Mouse (Mus musculus) thymus, postnatal 0 days (tissue): ENCODE measurements around the gene Prr23a1. TPM values are rescaled to one million over a fixed set of nuclear protein-coding genes. Genes with fewer than 3 reads are reported as not detected.
"Not testable (repeated sequence)": the region's sequence is repeated elsewhere in the genome, so short reads cannot be mapped to it uniquely, and the experiment has no call there.

ENCODE experiments used
- DNase-seq: peaks from one replicate; pipeline ENCODE4 v3.0.0-alpha.2; 2015; ENCODE audit warnings: low spot score
- polyA plus RNA-seq: library from polyadenylated mRNA; unstranded; fragments of >200 nt; fragmentation: Nextera tagmentation; extraction: Ambion mirVana; gene quantifications from 2 replicates; pipeline ENCODE4 v1.2.1, GENCODE M21; 2015

Gene Prr23a1
- polyA plus RNA-seq, result not detected in 2 replicates

DNA sequence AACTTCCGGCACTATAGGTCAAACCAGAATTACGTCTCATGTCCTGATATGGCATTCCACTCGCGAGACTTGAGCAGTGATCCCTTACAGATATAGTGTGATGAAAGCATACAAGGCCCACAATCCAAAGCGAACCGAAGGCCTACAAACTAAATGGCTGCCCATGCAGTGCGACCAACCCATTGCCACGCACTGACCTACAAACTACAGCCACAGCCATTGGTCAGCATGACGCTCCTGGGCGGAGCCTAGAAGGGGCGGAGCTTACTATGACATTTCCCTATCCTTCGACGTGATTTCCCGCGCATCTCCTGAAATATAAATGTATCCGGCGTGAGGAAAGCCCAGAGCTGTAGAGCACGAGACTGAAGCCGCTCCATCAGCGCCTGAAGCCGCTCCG is at the start of gene Prr23a1:
Gene Prr23a1 (plus strand): TSS at position 387 of the 400 bp plus-strand sequence.
- DNase-seq, result no peak

DNA sequence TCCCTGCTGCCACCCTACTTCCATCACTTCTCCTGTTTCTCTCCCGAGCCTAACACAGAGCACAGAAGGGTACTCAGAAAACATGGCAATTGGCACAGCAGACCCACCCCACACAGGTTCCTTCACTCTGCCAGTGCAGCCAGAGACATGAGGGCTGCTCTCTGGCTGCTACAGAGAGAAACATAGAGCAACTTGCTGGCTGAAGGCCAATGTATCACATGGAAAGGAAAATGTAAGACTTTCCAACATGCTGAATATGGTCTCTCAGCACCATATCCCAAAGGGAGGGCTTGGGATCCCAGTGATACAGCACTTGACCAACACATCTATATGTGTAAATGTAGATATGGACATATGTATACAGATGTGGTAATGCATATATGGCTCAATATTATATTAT is 43.3 kb upstream of the Prr23a1 start:
- no peak for DNase-seq

GRCm38 (mm10) chr9:98803971-98804370 is 38.3 kb upstream of the Prr23a1 start:
- DNase-seq, result no peak

DNA sequence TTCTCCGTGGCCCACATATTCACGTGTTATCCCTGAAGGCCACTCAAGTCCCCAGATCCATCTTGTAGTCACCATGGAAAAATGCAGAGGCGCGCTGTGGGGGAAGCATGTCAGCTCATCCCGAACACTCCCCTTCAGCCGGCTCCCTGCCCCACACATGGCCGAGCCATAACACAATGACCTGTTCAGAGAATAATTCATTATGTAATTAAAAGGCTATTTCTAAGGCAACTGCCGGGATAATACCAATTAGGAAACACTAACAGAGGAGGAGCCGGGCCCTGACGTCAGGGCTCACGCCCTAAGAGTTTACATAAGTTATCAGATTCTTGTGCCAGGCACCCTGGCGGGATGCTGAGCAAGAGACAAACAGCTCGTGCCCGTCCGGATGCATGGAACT is 36.8 kb upstream of the Prr23a1 start:
- DNase-seq, result no peak

GRCm38 (mm10) chr9:98805934-98806333 is 36.4 kb upstream of the Prr23a1 start:
- no peak for DNase-seq

DNA sequence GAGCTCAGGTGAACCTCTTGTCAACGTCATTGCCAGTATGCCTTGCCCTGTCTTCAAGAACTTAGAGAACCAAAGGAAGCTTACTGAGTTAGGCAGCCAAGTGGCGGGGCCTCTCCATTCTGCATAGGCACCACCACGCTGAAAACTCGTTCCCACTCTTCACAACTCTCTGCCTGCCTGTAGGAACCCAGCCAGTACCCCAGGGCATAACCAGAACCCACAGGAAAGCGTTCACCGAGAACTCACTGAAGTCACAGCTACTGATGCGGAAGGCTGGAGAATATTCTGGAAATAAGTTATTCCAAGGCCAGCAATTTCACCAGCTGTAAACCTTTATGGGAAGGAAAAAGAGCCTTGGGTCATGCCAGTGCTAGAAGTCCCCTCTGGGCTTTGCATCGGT is 34.7 kb upstream of the Prr23a1 start:
- no peak for DNase-seq

DNA sequence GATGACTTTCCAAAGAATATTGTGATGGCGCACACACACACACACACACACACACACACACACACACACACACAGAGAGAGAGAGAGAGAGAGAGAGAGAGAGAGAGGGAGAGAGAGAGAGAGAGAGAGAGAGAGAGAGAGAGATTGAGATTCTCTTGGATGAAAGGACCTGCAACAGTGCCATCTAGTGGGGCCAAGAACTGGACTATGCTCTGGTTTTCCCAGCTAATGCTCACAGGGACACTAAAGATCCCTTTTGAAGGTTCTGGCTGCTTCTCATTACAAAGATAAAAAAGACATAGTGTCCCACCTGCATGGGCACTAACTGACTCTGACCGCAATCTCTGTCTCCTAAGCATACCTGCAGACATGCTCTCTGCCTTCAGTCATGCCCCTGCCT is 32.8 kb upstream of the Prr23a1 start:
- not testable (repeated sequence) for DNase-seq

DNA sequence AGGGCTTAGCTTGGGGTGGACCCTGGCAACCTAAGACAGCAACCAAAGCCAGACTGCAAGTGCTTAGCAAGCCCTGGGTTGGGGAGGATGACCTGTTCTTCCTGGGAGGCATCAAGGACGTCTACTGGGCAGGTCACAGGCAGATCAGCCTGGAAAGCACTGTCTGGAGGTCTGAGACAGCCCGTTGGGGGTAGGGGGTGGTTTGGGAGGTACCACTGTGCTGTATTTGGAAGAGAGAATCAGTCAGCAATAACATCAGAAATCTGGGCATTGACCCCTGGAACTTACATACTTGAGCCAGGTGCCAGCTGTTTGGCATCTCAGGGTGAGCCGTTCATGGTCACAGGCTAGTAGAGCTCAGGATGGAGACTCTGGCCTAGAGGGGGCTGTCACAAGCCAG is 26.2 kb upstream of the Prr23a1 start:
- no peak for DNase-seq

GRCm38 (mm10) chr9:98817592-98817991 is 24.7 kb upstream of the Prr23a1 start:
- DNase-seq, result no peak

- DNase-seq, result no peak
Measured at GRCm38 (mm10) chr9:98818971-98819370, 23.3 kb upstream of the Prr23a1 start.

DNA sequence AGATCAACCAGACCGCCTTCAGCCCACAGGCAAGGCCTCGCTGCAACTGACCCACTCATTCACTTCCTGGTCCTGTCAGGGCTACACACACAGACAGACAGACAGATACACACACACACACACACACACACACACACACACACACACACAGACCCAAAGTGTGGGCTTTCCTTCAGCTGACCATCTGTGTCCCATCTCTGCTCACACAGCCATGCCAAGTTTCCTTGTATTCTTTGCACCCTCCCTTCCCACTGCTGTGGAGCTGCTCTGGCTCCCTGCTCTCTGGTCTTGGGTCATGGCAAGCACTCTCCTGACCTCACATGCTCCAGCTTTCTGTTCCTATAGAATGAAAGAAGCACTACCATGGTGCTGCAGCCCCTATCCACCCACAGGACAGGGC is 22.8 kb upstream of the Prr23a1 start:
- no peak for DNase-seq

- no peak for DNase-seq
Measured at GRCm38 (mm10) chr9:98820461-98820860, 21.8 kb upstream of the Prr23a1 start.

DNA sequence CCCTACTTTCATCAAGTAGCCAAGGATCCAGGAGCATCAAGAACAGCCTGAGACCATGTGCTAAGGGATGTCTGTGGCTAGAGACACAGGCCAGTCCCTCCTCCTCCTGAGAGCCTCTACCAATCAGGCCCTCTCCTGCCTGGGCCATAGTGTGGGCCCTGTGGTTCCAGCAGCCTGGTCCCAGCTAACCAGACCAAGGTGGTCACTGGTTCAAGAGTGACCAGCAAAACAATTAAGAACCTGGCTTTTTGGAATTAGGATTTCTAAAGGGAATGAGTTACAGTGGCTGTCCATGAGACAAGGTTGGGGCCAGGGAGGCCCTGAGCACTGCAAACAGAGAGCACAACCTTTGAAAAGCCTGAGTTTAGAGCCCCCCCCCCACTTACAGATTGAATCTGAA is 21.2 kb upstream of the Prr23a1 start:
- DNase-seq, result no peak

DNA sequence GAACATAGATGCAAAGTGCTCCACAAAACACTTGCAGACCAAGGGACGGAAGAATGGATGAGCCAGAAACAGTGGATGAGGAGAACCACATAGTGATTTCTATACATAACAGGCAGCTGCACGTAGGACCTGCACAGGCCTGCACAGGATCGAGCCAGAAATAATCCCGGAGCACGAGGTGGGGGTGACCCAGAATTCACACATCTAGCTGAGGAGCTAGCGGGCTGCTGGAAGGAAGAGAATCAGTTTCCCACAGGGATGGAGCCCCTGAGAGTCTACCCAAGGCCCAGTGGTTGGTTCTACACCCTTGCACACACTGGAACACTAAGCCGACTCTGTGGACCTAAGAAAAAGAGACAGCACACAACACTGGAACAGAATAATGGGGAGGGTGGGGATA is 18.5 kb upstream of the Prr23a1 start:
- no peak for DNase-seq

DNA sequence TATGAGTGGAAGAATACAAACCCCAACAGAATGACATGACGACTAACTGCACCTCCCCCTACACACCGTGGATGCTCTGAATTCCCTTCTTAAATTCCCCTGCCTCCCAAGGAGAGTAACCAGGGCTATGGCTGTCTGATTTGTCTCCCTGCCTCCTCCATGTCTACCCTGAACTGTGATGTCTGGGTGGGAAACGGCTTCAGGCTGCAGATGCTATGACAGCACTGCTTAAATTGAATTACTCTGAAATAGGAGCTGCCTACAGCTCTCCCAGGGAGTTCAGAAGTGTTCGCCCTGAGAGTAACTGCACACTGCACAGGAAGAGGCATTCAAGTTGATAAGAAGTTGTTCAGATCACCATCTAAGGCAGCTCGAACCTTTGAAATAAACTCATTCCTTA is 12.8 kb upstream of the Prr23a1 start:
- no peak for DNase-seq

- DNase-seq, result no peak
Measured at GRCm38 (mm10) chr9:98837537-98838074, 4.7 kb upstream of the Prr23a1 start.

DNA sequence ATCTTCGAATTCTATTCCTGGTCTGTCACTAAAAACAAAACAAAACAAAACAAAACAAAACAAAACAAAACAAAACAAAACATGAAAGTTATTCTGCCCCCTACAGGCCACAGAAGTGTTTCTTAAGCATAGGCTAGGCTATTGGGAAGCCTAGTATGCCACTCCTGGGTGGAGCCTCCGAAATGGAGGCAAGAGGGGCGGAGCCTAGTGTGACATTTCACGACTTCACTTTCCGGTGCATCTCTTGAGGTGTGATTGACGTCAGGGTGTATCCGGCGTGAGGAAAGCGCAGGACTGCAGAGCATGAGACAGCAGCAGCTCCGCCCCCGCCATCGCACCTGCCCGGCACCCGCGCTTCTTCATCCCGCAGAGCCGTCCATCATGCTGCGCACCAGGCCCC is 13.9 kb downstream of the Prr23a1 start, which contains the start of gene Prr23a2:
Gene Prr23a2 (plus strand): TSS at position 285 of the 400 bp plus-strand sequence.
- DNase-seq, result no peak

- no peak for DNase-seq
Measured at GRCm38 (mm10) chr9:98863463-98863862, 21.2 kb downstream of the Prr23a1 start.

DNA sequence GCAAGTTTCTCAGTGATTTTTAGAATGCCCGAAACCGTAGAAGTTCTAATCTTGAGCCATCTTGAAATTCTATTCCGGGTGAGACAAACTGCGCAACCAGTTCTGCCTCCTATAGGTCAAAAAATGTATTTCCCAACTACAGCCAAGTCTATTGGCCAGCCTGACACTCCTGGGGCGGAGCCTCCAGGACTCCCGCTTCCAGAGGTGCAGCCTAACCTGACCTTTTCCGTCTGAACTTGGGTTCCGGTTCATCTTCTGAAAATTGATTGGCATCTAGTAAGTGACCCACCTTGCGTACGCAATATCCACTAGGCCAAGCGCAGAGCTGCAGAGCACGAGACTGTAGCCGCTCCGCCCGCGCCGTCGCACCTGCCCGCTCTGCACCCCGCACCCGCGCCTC is 22.3 kb downstream of the Prr23a1 start, which contains the start of gene Prr23a3:
Gene Prr23a3 (plus strand): TSS at position 197 of the 400 bp plus-strand sequence.
- no peak for DNase-seq

Other genes starting within 250 kb of the Prr23a1 start
- 52.5 and 55.6 TPM in 2 replicates for gene Mrps22, start 240.8 kb upstream of the Prr23a1 start, polyA plus RNA-seq
- gene Prr23a2, start 14.0 kb downstream of the Prr23a1 start, polyA plus RNA-seq, result not detected in 2 replicates
- gene Prr23a3, start 22.3 kb downstream of the Prr23a1 start, polyA plus RNA-seq, result not detected in 2 replicates
- not detected in 2 replicates for gene 7420426K07Rik, start 60.6 kb downstream of the Prr23a1 start, polyA plus RNA-seq
- not detected in 2 replicates for gene Foxl2, start 112.8 kb downstream of the Prr23a1 start, polyA plus RNA-seq
- gene Faim, start 143.9 kb downstream of the Prr23a1 start, polyA plus RNA-seq, result 52.4 and 54.8 TPM in 2 replicates
- not detected in 2 replicates for gene Gm1123, start 193.2 kb downstream of the Prr23a1 start, polyA plus RNA-seq